Mouse (Mus musculus): ENCODE results near the gene Tars2.
A peak's percentile ranks its signal among the peaks of the same experiment; 100 is the strongest.

The Tars2 gene

GRCm38 (mm10) chr3:95735071-95735670 lies 24.8 kb downstream of the Tars2 start:
- no peak for DNase-seq (ENCODE audit: low read depth, low spot score)

DNA sequence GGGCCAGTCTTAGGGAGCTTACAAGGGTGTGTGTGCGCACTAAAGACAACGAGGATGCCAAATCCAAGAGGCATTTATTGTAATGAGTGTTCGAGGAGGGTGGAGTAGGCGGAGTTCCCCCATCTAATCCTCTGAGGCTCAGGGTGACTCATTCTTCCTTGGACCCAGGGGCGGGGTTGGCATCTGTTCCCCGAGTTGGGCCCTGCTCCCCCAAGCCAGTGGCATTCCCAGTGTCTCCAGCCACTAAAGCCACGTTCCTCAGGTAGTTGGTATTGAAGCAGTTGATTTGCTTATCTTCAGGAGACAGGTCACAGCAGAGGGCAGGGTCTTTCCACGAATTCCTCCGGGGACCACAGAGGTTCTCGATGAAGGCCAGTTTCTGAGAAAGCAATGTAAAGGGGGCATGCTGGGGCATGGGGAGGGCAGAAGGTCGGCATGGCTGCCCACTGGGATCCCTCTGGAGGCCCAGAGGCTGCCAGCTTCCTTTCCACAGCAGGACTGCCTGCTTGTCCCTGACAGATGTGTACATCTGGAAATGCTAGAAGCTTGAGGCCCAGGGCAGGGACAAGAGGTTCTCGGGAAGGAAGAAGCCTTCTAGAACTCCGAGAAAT lies 25.8 kb downstream of the Tars2 start:
- peak; percentile 31 for DNase-seq (ENCODE audit: low read depth, low spot score)

DNA sequence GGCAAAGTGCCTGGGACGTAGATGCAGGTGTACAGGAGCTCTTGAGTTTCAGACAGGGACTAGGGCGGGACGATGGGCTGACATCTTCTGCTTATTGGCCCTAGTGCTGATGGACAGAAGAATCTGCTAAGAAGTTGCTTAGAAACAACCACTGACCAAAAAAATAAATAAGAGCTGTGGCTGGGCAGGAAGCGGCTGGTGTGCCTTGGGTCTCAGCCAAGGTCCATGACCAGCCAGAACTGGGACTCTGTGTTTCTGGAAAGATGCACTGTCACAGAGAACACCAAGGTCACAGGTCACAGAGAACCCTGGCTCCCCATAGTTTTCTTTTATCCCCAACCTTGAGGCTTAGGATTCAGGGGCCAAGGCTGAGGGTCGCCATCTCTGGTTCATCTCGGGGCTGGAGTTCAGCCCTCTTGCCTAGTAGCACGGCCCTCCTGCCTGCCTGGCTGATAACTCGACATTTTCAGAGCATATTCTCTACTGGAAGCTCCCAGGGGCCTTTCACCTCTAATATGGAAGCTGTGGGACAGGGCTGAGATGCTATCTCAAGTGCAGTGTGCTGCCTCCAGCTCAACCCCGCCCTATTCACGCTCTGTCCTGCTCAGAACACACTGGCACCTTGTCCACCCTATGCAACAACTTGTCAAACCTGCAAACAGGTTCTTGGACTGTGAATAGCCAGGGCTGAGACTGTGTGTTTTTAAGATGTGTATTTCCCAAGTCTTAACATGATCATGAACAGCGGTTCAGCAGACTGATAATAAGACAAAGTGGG lies 27.1 kb downstream of the Tars2 start:
- no peak for DNase-seq (ENCODE audit: low read depth, low spot score)

DNA sequence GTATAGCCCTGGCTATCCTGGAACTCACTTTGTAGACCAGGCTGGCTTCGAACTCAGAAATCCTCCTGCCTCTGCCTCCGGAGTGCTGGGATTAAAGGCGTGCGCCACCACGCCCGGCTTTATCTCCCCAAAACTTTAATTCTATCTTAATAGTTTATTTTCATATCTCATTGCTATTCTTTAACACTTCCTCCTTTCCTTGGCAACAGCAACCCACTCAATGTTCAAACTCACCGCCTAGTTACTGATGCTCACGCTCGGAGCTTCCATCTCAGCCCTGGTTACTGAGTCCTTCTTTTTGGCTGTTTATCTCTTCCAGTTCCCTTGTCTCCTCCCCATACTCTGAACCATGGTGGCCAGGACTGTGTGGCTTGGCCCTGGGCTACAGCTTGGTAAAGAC lies 27.7 kb downstream of the Tars2 start:
- no peak for DNase-seq (ENCODE audit: low read depth, low spot score)

DNA sequence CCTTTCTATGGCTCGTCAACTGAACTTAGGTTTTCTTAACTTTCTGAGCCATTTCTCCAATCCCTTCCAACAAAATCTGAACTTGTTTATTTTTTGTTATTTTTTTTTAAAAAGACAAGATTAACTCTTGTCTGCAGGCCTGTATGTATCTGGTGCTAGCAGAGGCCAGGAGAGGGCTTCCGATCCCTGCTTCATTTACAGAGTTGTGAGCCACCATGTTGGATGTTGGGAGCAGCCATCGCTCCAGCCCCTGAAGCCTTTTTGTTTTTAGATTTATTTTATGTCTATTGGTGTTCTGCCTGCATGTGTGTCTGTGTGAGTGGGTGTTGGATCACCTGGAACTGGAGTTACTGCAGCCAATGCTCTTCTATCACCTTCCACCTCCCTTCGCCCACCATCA lies 28.2 kb downstream of the Tars2 start:
- no peak for DNase-seq (ENCODE audit: low read depth, low spot score)

DNA sequence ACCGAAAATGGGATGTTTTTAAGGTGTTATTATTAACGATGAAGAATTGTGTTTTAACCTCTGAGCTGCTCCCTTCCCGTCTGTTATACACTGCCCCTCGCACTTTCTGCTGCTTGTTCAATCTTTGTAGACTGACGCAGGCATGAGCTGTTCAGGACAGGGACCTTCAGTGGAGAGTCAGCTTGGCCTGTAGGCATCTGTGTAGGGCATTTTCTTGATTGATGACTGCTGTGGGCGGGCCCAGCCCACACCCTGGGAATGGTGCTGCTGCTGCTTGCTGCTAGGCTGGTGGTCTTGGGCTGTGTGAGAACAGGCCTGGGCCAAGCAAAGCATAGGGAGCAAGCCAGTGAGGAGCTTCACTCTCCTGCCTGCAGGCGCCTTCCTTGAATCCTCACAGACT lies 29.6 kb downstream of the Tars2 start:
- no peak for DNase-seq (ENCODE audit: low read depth, low spot score)

- DNase-seq (ENCODE audit: low read depth, low spot score): no peak
These were observed 31.1 kb downstream of the Tars2 start for GRCm38 (mm10) chr3:95728906-95729305.

GRCm38 (mm10) chr3:95726696-95727358 lies 33.2 kb downstream of the Tars2 start:
- no peak for DNase-seq (ENCODE audit: low read depth, low spot score)

DNA sequence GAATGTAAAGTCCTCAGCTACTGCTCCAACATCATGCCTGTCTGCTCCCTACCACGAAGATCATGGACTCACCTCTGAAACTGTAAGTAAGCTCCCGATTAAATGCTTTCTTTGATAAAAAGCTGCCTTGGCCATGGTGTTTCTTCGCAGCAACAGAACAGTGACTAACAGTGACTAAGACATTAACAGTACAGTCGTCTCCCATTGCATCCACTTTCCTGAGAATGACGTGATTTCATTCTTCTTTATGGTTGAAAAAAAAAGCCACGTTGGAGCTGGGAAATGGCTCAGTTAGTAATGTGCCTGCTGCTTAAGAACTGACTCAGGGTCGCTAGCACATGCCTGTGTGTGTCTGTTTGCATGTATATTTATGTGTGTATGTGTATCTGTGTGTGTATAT lies 34.1 kb downstream of the Tars2 start:
- no peak for DNase-seq (ENCODE audit: low read depth, low spot score)

GRCm38 (mm10) chr3:95722386-95722785 lies 37.6 kb downstream of the Tars2 start:
- no peak for DNase-seq (ENCODE audit: low read depth, low spot score)

DNA sequence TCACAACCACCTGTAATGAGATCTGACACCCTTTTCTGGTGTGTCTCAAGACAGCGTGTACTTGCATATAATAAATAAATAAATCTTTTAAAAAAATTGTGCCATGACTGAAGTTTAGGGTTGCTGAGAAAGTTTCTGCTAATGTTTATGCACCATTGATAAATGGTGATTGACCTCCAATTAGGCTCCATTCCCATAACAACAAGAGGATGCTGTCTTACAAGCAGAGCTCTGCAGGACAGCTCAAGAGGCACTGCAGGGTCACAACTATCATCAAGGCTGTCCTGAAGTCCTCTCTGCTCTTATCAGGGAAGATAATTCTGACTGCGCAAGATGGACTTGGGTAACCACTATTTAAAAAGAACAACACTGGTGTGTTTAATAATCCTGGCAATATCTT lies 41.9 kb downstream of the Tars2 start:
- DNase-seq (ENCODE audit: low read depth, low spot score): no peak

DNA sequence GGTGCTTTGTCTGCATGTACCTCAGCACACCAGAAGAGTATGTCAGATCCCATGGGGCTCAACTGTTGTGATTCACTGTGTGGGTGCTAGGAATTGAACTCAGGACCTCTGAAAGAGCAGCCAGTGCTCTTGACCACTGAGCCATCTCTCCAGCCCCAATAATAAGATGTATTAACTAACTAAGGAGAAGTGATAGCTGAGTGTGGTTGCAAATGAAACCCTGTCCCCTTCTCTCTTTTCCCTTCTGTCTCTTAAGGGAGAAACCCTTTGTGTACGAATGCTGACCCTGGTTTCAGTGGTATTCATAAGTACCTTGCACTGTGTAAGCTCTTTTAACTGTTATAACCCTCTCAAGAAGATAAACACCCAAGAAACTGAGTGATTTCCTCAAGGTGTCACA lies 43.9 kb downstream of the Tars2 start:
- no peak for DNase-seq (ENCODE audit: low read depth, low spot score)

GRCm38 (mm10) chr3:95709967-95710366 lies 50.0 kb downstream of the Tars2 start:
- no peak for DNase-seq (ENCODE audit: low read depth, low spot score)

GRCm38 (mm10) chr3:95709044-95709443 lies 51.0 kb downstream of the Tars2 start:
- DNase-seq (ENCODE audit: low read depth, low spot score): no peak

GRCm38 (mm10) chr3:95707497-95707896 lies 52.5 kb downstream of the Tars2 start:
- DNase-seq (ENCODE audit: low read depth, low spot score): no peak

DNA sequence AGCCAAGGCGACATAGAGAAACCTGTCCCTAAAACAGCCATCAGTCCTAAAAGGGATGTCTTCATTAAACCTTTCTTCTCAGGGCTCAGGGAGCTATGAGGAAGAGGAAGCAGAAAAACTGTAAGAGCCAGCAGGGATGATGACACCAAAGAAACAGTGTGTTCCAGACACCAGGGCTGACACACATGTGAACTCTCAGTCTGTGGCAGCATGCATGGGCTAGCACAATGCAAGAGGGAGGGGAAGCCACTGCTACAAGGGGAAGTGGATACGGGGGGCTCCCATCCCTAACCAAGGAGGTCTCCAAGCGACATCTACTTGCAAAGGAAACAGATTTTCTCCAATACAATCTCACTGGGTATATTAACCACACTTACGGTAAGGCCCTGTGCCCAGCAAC lies 53.7 kb downstream of the Tars2 start:
- DNase-seq (ENCODE audit: low read depth, low spot score): no peak

GRCm38 (mm10) chr3:95704612-95705011 lies 55.4 kb downstream of the Tars2 start:
- DNase-seq (ENCODE audit: low read depth, low spot score): no peak

DNA sequence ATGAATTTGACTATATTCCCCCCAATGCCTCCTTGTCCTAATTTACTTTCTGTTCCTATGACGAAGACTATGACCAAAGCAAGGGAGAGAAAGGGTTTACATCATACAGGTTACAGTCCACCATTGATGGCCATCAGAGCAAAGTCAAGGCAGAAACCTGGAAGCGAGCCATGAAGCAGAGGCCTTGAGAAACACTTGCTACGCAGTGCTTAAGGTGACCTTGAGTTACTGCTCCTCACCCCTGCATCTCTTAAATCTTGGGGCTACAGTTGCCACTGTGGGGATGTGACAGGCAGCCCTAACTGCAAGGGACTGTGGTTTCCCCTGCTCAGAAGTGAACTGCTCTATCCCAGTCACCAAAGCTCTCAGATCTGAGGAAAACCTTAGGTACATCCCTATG lies 56.7 kb downstream of the Tars2 start:
- DNase-seq (ENCODE audit: low read depth, low spot score): no peak

- no peak for DNase-seq (ENCODE audit: low read depth, low spot score)
These were observed 58.0 kb downstream of the Tars2 start for GRCm38 (mm10) chr3:95701877-95702540.

DNA sequence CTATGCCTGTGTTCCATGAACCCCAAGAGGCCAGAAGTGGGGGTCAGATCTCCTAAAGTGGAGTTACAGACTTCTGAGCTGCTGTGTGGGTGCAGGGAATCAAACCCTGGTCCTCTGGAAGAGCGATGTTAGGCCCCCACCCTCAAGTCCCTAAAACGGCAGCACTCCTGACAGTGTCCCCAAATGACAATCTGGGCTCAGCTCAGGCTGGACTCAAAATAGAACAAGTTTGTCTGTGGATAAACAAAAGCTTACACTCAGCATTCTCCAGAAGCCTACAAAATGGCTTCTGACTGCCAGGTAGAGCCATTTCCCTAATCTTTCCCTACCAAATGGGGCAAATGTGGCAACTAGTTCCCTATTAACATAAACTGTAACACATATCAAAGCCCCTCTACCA lies 58.9 kb downstream of the Tars2 start:
- DNase-seq (ENCODE audit: low read depth, low spot score): no peak

DNA sequence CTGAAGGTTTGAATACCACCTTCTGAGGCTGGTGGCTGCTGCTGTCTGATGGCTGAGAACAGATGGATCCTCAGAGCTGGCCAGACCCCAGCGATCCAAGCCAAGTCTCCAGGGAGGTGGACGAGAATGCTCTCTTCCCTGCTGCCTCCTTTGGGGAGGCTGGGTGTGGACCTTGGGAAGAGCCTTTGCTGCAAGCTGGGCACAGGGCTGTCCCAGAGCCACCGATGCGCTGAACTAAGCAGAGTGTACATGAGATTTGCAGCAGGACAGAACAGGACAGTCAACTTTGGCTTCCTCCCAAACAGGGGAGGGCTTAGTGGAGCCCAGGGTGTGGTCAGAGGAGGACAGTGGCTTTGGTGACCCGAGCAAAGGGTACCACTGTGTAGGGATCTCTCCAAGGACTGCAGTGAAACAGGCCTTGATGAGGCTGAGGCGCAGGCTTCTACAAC lies 59.7 kb downstream of the Tars2 start:
- no peak for DNase-seq (ENCODE audit: low read depth, low spot score)

GRCm38 (mm10) chr3:95698286-95698685 lies 61.7 kb downstream of the Tars2 start:
- no peak for DNase-seq (ENCODE audit: low read depth, low spot score)

Data from c-Kit-negative CD71-positive TER-119-positive erythroid progenitor cells, embryonic 14.5 days (primary cell).